ENCODE assay signal across 8 mouse cellular contexts in genomic region chr10:80226416-80227165, GRCm38 (mm10). TPM values are rescaled to one million over a fixed set of nuclear protein-coding genes. Genes with fewer than 3 reads are reported as not detected.
DNase-seq lines count a peak whose midpoint lies in the region; ATAC-seq and TF ChIP-seq lines count a peak whose summit lies in the region.

Gene Mum1 (plus strand): TSS chr10:80226434.

- H3K9ac ChIP-seq in MEL (ENCODE audit: control insufficient read depth, low read depth, low read length, poor library complexity, severe bottlenecking): peak within 1 kb of the TSS; percentile 85
- H3K9ac ChIP-seq in forebrain, embryonic 16.5 days (replicated peaks; ENCODE audit: low read depth, low read length): peak within 1 kb of the TSS; percentile 97
- peak within 1 kb of the TSS; percentile 91 for H3K9ac ChIP-seq in lung, embryonic 14.5 days

- peak; percentile 99 for DNase-seq in MEL (ENCODE audit: low read depth, low spot score)
- peak; percentile 99 for DNase-seq in cerebellum, adult 18-20 months
- DNase-seq in heart, postnatal 36 days: peak; percentile 98
- peak; percentile 98 to 99 for DNase-seq in layer of hippocampus, adult 2 months (ENCODE audit: low spot score in 2 of 2)
- DNase-seq in lung, embryonic 14.5 days: peak; percentile 99
- peak; percentile 99 for DNase-seq in thymus, postnatal 10 days (ENCODE audit: low spot score in 2 of 2)

- peaks cover 8% of the 10 kb centered on the region for H3K79me2 ChIP-seq in MEL (ENCODE audit: control insufficient read depth, insufficient read depth, low read length, poor library complexity)

- H3K9me3 ChIP-seq in MEL (replicated peaks; ENCODE audit: insufficient read depth, low read length): no peaks in the 10 kb centered on the region
- H3K9me3 ChIP-seq in forebrain, embryonic 16.5 days (ENCODE audit: control insufficient read depth, low read length): no peaks in the 10 kb centered on the region
- H3K9me3 ChIP-seq in lung, embryonic 14.5 days (ENCODE audit: low read depth, low read length): no peaks in the 10 kb centered on the region

- TF ChIP-seq POLR2A in MEL (IDR thresholded peaks at IDR 0.05; ENCODE audit: control insufficient read depth in 1 of 2, insufficient read depth in 1 of 2, low read depth in 1 of 2, low read length in 2 of 2, poor library complexity in 1 of 2): peak; percentile 59 to 66; a peak in 2 of 4 replicates
- TF ChIP-seq POLR2A in olfactory bulb, adult 2 months (IDR thresholded peaks at IDR 0.05; ENCODE audit: insufficient read depth, low read depth, low read length): peak; percentile 63

- peak in 1 of 2 experiments; percentile 30; a peak in 2 of 4 replicates for TF ChIP-seq EP300 in MEL (IDR thresholded peaks at IDR 0.05; ENCODE audit: low read depth in 1 of 2, low read length in 2 of 2)

- TF ChIP-seq RAD21 in MEL (IDR thresholded peaks at IDR 0.05; ENCODE audit: low read depth, low read length): no peak

- peak within 1 kb of the TSS; percentile 63 for H3K27ac ChIP-seq in MEL (ENCODE audit: control insufficient read depth, low read depth, low read length)
- peak within 1 kb of the TSS; percentile 95 for H3K27ac ChIP-seq in forebrain, embryonic 16.5 days (ENCODE audit: low read length)
- peak within 1 kb of the TSS; percentile 98 for H3K27ac ChIP-seq in layer of hippocampus, adult 2 months
- peak within 1 kb of the TSS; percentile 91 for H3K27ac ChIP-seq in lung, embryonic 14.5 days (ENCODE audit: low read depth)
- peak within 1 kb of the TSS; percentile 48; the same call in 1 of the 2 replicates for H3K27ac ChIP-seq in olfactory bulb, adult 2 months (ENCODE audit: insufficient read depth, low read depth, low read length)

- WGBS in forebrain, embryonic 16.5 days: under 1% methylated on average over 71 of the region's 75 CpGs
- WGBS in lung, embryonic 14.5 days: under 1% methylated on average over 72 of the region's 75 CpGs
- 1% methylated on average over 73 of the region's 75 CpGs for WGBS in olfactory bulb, adult 2 months

- H3K4me3 ChIP-seq in MEL (ENCODE audit: control insufficient read depth in 1 of 2, insufficient read depth in 1 of 2, low read depth in 2 of 2, low read length in 2 of 2): peak within 1 kb of the TSS; percentile 74 to 99
- H3K4me3 ChIP-seq in forebrain, embryonic 16.5 days (replicated peaks; ENCODE audit: low read length): peak within 1 kb of the TSS; percentile 88
- peak within 1 kb of the TSS; percentile 79 for H3K4me3 ChIP-seq in layer of hippocampus, adult 2 months
- peak within 1 kb of the TSS; percentile 88 for H3K4me3 ChIP-seq in lung, embryonic 14.5 days (ENCODE audit: low read depth, low read length)
- peak within 1 kb of the TSS; percentile 73 for H3K4me3 ChIP-seq in olfactory bulb, adult 2 months (ENCODE audit: insufficient read depth, low read depth, low read length)

- no peaks in the 10 kb centered on the region for H3K27me3 ChIP-seq in MEL (ENCODE audit: control insufficient read depth in 1 of 2, insufficient read depth in 2 of 2, low read length in 2 of 2)
- H3K27me3 ChIP-seq in forebrain, embryonic 16.5 days (replicated peaks; ENCODE audit: control insufficient read depth, insufficient read depth, low read length): no peaks in the 10 kb centered on the region
- no peaks in the 10 kb centered on the region for H3K27me3 ChIP-seq in lung, embryonic 14.5 days (ENCODE audit: insufficient read depth, low read length)

- TF ChIP-seq CTCF in MEL (IDR thresholded peaks at IDR 0.05 in 2 of 3, conservative IDR thresholded peaks at IDR 0.05 in 1 of 3; ENCODE audit: control insufficient read depth in 1 of 3, insufficient read depth in 1 of 3, low read depth in 2 of 3, low read length in 3 of 3, poor library complexity in 1 of 3, severe bottlenecking in 1 of 3): peak in 2 of 3 experiments; percentile 16 to 49; a peak in 3 of 6 replicates
- TF ChIP-seq CTCF in layer of hippocampus, adult 2 months (conservative IDR thresholded peaks at IDR 0.05): peak; percentile 73
- peak; percentile 77 for TF ChIP-seq CTCF in lung, embryonic 14.5 days (IDR thresholded peaks at IDR 0.05; ENCODE audit: low read depth)
- no peak; the same call in 1 of the 2 replicates for TF ChIP-seq CTCF in olfactory bulb, adult 2 months (IDR thresholded peaks at IDR 0.05; ENCODE audit: insufficient read depth, low read depth, low read length)

- peaks cover 0 to 9% of the 10 kb centered on the region in 2 experiments; a peak in 3 of 4 replicates for H3K36me3 ChIP-seq in MEL (ENCODE audit: control insufficient read depth in 1 of 2, insufficient read depth in 2 of 2, low read length in 2 of 2)
- peaks cover 5% of the 10 kb centered on the region for H3K36me3 ChIP-seq in forebrain, embryonic 16.5 days (ENCODE audit: control insufficient read depth, insufficient read depth)
- H3K36me3 ChIP-seq in lung, embryonic 14.5 days (ENCODE audit: insufficient read depth): peaks cover 30% of the 10 kb centered on the region

- ATAC-seq in forebrain, embryonic 16.5 days: peak; percentile 98
- peak; percentile 99 for ATAC-seq in lung, embryonic 14.5 days (ENCODE audit: insufficient read depth)

- peaks cover 0 to 19% of the 10 kb centered on the region in 2 experiments; a peak in 3 of 4 replicates for H3K4me1 ChIP-seq in MEL (ENCODE audit: control insufficient read depth in 1 of 2, insufficient read depth in 2 of 2, low read length in 2 of 2)
- H3K4me1 ChIP-seq in forebrain, embryonic 16.5 days (replicated peaks; ENCODE audit: control insufficient read depth, insufficient read depth, low read length): peaks cover 33% of the 10 kb centered on the region
- H3K4me1 ChIP-seq in lung, embryonic 14.5 days (ENCODE audit: insufficient read depth): peaks cover 22% of the 10 kb centered on the region
- H3K4me1 ChIP-seq in olfactory bulb, adult 2 months (ENCODE audit: control insufficient read depth, insufficient read depth, low read length): peaks cover 20% of the 10 kb centered on the region

- H3K4me2 ChIP-seq in forebrain, embryonic 16.5 days (ENCODE audit: low read length): peak within 1 kb of the TSS; percentile 97
- H3K4me2 ChIP-seq in lung, embryonic 14.5 days: peak within 1 kb of the TSS; percentile 97

- intact Hi-C loops in heart, postnatal 36 days (cut with DNase I): loop anchor here (2.0 kb wide), 1 partner anchor 28 kb away; no protein-coding TSS in a partner anchor

TF ChIP-seq in MEL, 35 proteins besides CTCF, POLR2A, EP300 and RAD21 (continues in another document):
- TF ChIP-seq TCF12 (IDR thresholded peaks at IDR 0.05; ENCODE audit: low read depth, low read length): no peak
- no peak for TF ChIP-seq KAT2A (conservative IDR thresholded peaks at IDR 0.05; ENCODE audit: low read depth, low read length)
- no peak for TF ChIP-seq BHLHE40 (IDR thresholded peaks at IDR 0.05; ENCODE audit: borderline replicate concordance, low read depth, low read length)
- no peak for TF ChIP-seq ZMIZ1 (IDR thresholded peaks at IDR 0.05; ENCODE audit: low read depth, low read length)
- no peak; the same call in 1 of the 2 replicates for TF ChIP-seq E2F4 (IDR thresholded peaks at IDR 0.05; ENCODE audit: borderline replicate concordance, low read depth, low read length)
- TF ChIP-seq POLR2AphosphoS5 (IDR thresholded peaks at IDR 0.05; ENCODE audit: borderline replicate concordance, low read depth, low read length): no peak
- peak; percentile 84 for TF ChIP-seq GATA1 (IDR thresholded peaks at IDR 0.05; ENCODE audit: low read depth, low read length)
- peak; percentile 44; the same call in 1 of the 2 replicates for TF ChIP-seq NRF1 (IDR thresholded peaks at IDR 0.05; ENCODE audit: insufficient read depth, low read depth, low read length, poor library complexity, severe bottlenecking)
- peak; percentile 55 for TF ChIP-seq NELFE (IDR thresholded peaks at IDR 0.05; ENCODE audit: low read depth, low read length)
- TF ChIP-seq MAX (IDR thresholded peaks at IDR 0.05; ENCODE audit: low read length): no peak; the same call in 1 of the 2 replicates
- no peak for TF ChIP-seq ZKSCAN1 (IDR thresholded peaks at IDR 0.05; ENCODE audit: low read depth, low read length)
- TF ChIP-seq SIN3A (IDR thresholded peaks at IDR 0.05; ENCODE audit: low read length): peak; percentile 72
- TF ChIP-seq UBTF (IDR thresholded peaks at IDR 0.05; ENCODE audit: borderline replicate concordance, insufficient read depth, low read depth, low read length): 0 out of 2 replicates have a peak, but pooled peaks have one; percentile 27
- TF ChIP-seq ELF1 (IDR thresholded peaks at IDR 0.05; ENCODE audit: low read depth, low read length): peak; percentile 58; the same call in 1 of the 2 replicates
- no peak for TF ChIP-seq USF2 (IDR thresholded peaks at IDR 0.05; ENCODE audit: borderline replicate concordance in 1 of 2, insufficient read depth in 1 of 2, low read depth in 1 of 2, low read length in 2 of 2)
- no peak for TF ChIP-seq TBP (IDR thresholded peaks at IDR 0.05; ENCODE audit: low read depth, low read length)
- TF ChIP-seq MAFK (IDR thresholded peaks at IDR 0.05; ENCODE audit: borderline replicate concordance, low read depth, low read length): no peak
- no peak; the same call in 1 of the 2 replicates for TF ChIP-seq CHD1 (IDR thresholded peaks at IDR 0.05; ENCODE audit: low read depth, low read length)
- TF ChIP-seq MAZ (IDR thresholded peaks at IDR 0.05; ENCODE audit: low read depth, low read length): 0 out of 2 replicates have a peak, but pooled peaks have one; percentile 31
- no peak for TF ChIP-seq ZNF384 (IDR thresholded peaks at IDR 0.05; ENCODE audit: low read depth, low read length)
- TF ChIP-seq ETS1 (IDR thresholded peaks at IDR 0.05; ENCODE audit: low read depth, low read length): peak; percentile 48; the same call in 1 of the 2 replicates
- no peak for TF ChIP-seq ZC3H11A (IDR thresholded peaks at IDR 0.05; ENCODE audit: low read depth, low read length)
- peak; percentile 19; the same call in 1 of the 2 replicates for TF ChIP-seq MXI1 (IDR thresholded peaks at IDR 0.05; ENCODE audit: low read depth, low read length)
- peak; percentile 36; the same call in 1 of the 2 replicates for TF ChIP-seq MYC (IDR thresholded peaks at IDR 0.05; ENCODE audit: low read depth, low read length)
- TF ChIP-seq SMC3 (IDR thresholded peaks at IDR 0.05; ENCODE audit: low read depth, low read length): no peak
- TF ChIP-seq RCOR1 (IDR thresholded peaks at IDR 0.05; ENCODE audit: low read depth, low read length): 0 out of 2 replicates have a peak, but pooled peaks have one; percentile 22

RNA-seq across cellular contexts. Expression of gene Mum1, which starts in this region (rescaled TPM):
- total RNA-seq in MEL (2012; rRNA removed): 34.8 and 35.3 TPM in 2 replicates
- 10 to 100 TPM; 34.0 to 55.2 TPM for polyA plus RNA-seq in MEL (2012; ENCODE audit: insufficient read depth in 1 of 2, insufficient read length in 2 of 2, low read depth in 1 of 2, low replicate concordance in 2 of 2, missing spikeins in 1 of 2)
- 49.0 and 55.4 TPM in 2 replicates for polyA plus RNA-seq in forebrain, embryonic 16.5 days (2015; fragmentation: Nextera tagmentation; extraction: Ambion mirVana)
- total RNA-seq in heart, postnatal 36 days (2021): 10 to 100 TPM; 13.1 to 15.3 TPM
- total RNA-seq in layer of hippocampus, adult 2 months (2021): 10 to 100 TPM; 41.4 to 49.6 TPM
- polyA plus RNA-seq in lung, embryonic 14.5 days (2014; fragmentation: Nextera tagmentation; extraction: Ambion mirVana): 56.8 and 63.4 TPM in 2 replicates
- not detected in 2 replicates for polyA plus RNA-seq in olfactory bulb, adult 2 months (2012; ENCODE audit: insufficient read depth, insufficient read length, low replicate concordance, missing spikeins)

Comparison
In these comparisons a context has a peak if more than half of its experiments do, and no peak if none do; other contexts are left out.
1. Peak in every context shown above with its lines: DNase-seq, ATAC-seq, H3K4me3 ChIP-seq and H3K27ac ChIP-seq.
2. RNA of gene Mum1 (polyA plus RNA-seq): 56.8 to 63.4 TPM in lung, embryonic 14.5 days, 34.0 to 55.2 TPM in MEL and 49.0 to 55.4 TPM in forebrain, embryonic 16.5 days; not detected in olfactory bulb, adult 2 months; every median in the first group is over 10 times any median in the second.
3. H3K27ac ChIP-seq: peak in every context shown above with its lines; median percentile 98 in layer of hippocampus, adult 2 months; 95 in forebrain, embryonic 16.5 days; 91 in lung, embryonic 14.5 days; 63 in MEL; 48 in olfactory bulb, adult 2 months.